Mouse (Mus musculus): ENCODE results near the gene Defb20.

The Defb20 gene

DNA sequence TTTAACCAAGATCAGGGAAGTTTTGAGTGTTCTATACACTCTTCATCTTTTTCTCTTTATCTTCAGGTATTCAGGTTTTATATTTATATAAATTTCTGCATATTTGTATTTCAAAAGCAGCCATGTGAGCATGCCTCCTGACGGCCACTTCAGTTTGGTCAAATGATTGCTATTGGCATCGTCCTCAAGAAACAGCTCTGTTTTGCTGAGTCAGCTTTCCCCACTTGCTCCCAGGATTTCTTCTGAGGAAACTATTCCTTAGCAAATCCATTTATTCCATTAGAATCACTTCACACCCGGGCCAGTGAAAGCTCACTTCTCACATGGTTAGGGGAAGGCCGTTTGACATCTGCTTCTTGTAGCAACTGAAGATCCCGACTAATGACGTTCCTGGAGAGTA is 21.2 kb downstream of the Defb20 start:
- DNase-seq (ENCODE audit: low spot score in 2 of 2): no peak

DNA sequence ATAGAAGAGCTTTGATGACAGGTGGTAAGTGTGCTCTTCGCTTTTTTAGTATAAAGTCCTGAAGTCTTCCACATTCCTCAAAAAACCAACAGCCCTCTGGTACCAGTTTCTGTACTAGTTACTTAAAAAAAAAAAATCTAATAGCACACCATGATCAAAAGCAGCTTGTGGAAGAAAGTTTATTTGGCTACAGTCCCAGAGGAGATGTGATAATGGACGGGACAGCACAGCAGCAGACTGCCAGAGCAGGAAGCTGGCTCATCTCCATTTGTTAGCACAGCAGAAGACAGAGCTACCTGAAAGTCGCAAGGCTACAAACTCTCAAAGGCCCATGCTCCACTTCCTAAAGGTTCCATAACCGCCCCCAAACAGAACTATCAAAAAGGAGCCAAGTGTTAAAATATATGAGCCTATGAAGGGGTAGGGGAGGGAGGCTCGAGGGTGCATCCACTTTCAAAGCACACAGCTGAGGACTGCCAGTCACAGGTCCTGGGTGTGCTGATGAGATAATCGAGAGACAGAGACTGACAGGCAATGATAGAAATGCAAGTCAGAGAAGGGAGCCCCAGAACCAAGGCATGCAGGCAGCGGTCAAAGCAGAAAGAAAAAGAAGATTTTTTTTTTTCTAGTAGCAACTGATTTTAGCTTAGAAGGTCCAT is 23.5 kb downstream of the Defb20 start:
- no peak for DNase-seq (ENCODE audit: low spot score in 2 of 2)

DNA sequence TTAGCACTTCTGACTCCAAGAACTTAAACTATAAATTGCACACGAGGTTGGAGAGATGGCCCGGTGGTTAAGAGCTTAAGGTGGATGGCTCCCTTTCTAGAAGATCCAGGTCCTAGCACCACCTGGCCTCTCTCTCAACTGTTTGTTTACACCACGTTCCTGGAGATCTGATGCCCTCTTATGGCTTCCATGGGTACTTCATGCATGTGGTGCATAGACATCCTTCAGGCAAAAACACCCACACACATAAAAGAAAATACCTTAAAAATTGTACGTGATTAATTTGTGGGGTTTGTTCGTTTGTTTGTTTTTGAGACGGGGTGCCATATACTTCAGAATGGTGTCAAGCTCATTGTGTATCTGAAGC is 24.0 kb downstream of the Defb20 start:
- DNase-seq (ENCODE audit: low spot score in 2 of 2): no peak

DNA sequence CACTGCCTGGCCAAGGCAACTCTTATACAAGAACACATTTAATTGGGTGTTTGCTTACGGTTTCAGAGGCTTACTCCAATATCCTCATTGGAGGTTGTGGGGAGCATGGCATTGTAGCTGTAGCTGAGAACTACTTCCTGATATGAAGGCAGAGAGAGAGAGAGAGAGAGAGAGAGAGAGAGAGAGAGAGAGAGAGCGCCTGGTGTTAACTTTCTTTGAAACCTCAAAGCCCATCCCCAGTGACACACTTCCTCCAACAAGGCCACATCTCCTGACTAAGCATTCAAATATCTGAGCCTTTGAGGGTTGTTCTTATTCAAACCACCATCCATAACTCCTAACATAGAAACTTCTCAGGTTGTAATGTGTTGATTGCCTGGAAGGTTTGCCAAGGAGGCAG is 27.1 kb downstream of the Defb20 start:
- no peak for DNase-seq (ENCODE audit: low spot score in 2 of 2)

DNA sequence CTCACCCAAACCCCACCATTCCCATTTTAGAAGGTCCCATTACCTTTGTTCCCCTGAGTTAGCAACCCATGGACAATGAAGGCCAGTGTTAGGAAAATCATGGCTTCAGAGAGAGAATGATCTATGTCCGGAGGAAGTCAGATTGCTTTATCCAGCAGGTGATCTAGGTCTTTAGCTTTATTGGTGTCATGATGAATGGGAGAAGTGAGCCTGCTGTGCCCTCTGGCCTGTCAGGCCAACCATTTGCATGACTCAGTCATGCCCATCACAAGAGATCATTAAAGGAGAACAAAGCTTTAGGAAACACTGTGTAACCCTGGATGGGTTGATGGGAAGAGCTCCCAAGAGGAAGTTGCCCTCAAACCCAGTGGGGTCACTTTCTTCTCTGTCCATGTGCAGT is 34.7 kb downstream of the Defb20 start, which contains the start of gene Defb26:
Defb26 (minus strand) TSS at position 101 of the 400 bp plus-strand sequence.
- no peak for DNase-seq (ENCODE audit: low spot score in 2 of 2)

DNA sequence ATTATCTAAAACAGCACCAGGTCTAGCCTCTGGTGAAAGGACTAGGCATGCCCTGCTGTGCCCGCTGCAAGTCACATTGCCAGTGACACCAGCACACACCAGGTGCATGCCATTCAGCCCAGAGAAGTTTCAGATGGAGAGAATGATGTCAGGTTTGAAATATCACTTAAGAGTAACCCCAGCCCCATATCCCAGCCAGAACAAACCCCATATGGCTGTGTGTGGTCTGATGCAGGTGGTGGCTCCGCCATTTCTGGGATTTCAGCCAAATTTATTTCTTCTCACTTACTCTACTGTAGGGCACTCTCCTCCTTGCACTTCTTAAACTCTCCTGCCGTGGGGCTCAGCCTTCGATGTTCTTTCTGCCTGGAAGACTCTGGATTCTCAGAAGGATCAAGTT is 39.2 kb downstream of the Defb20 start:
- DNase-seq (ENCODE audit: low spot score in 2 of 2): no peak

DNA sequence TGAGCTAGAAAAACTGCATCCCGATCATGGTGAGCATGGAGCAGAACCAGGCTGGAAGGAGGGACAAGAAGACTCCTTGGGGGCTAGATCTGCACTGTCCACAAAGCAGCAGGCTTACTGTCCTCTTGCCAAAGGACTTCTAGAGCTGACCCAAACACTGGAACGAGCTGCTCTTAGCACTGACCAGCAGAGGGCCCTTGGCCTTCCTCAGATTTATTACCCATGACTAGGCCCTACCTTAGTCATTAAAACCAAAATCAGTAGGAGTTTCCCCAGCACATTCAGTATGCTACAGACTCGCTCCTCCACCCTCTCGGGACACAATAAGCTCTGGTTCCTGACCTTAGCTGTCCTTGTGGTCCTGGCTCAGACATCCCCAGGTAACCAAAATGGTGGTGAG is 41.1 kb downstream of the Defb20 start, which contains the start of gene Defb28:
Defb28 (plus strand) TSS at position 275 of the 400 bp plus-strand sequence.
- no peak for DNase-seq (ENCODE audit: low spot score in 2 of 2)
